Mouse (Mus musculus): Measurements from ENCODE around the gene Phyhd1. TPM values are rescaled to one million over a fixed set of nuclear protein-coding genes. Genes with fewer than 3 reads are reported as not detected.

The Phyhd1 gene
- total and polyA plus RNA-seq, 3 experiments: 0.19 to 1.6 TPM; not detected in 1

- H3K4me1 ChIP-seq (ENCODE audit: control insufficient read depth in 1 of 2, insufficient read depth in 2 of 2, low read length in 2 of 2): peaks cover 5 to 8% of the 10 kb centered on the region in 2 experiments
Measured at GRCm38 (mm10) chr2:30253809-30254208, 12.2 kb upstream of the Phyhd1 start.

GRCm38 (mm10) chr2:30255631-30256395 lies 10.2 kb upstream of the Phyhd1 start:
- Histone ChIP-seq H3K36me3 (ENCODE audit: control insufficient read depth in 1 of 2, insufficient read depth in 2 of 2, low read length in 2 of 2) (peaks cover 0 to 9% of the 10 kb centered on the region in 2 experiments; a peak in 3 of 4 replicates), H3K4me1 (ENCODE audit: control insufficient read depth in 1 of 2, insufficient read depth in 2 of 2, low read length in 2 of 2) (peaks cover 5 to 8% of the 10 kb centered on the region in 2 experiments), H3K4me3 (ENCODE audit: control insufficient read depth in 1 of 2, insufficient read depth in 1 of 2, low read depth in 2 of 2, low read length in 2 of 2) (no peak overlapping the region), H3K27me3 (ENCODE audit: control insufficient read depth in 1 of 2, insufficient read depth in 2 of 2, low read length in 2 of 2) (no peaks in the 10 kb centered on the region), H3K9me3 (replicated peaks; ENCODE audit: insufficient read depth, low read length) (no peaks in the 10 kb centered on the region), H3K79me2 (ENCODE audit: control insufficient read depth, insufficient read depth, low read length, poor library complexity) (no peaks in the 10 kb centered on the region), H3K27ac (ENCODE audit: control insufficient read depth, low read depth, low read length) (no peak overlapping the region), H3K9ac (ENCODE audit: control insufficient read depth, low read depth, low read length, poor library complexity, severe bottlenecking) (no peak overlapping the region)
- no peak for TF ChIP-seq JUND (IDR thresholded peaks at IDR 0.05; ENCODE audit: low read depth, low read length)
- TF ChIP-seq KAT2A (conservative IDR thresholded peaks at IDR 0.05; ENCODE audit: low read depth, low read length): no peak
- no peak for TF ChIP-seq EP300 (IDR thresholded peaks at IDR 0.05; ENCODE audit: low read depth in 1 of 2, low read length in 2 of 2)
- TF ChIP-seq MEF2A (IDR thresholded peaks at IDR 0.05; ENCODE audit: extremely low read depth, insufficient replicate concordance, low read depth, low read length, poor library complexity, severe bottlenecking): no peak
- no peak for TF ChIP-seq CHD1 (IDR thresholded peaks at IDR 0.05; ENCODE audit: low read depth, low read length)
- no peak for TF ChIP-seq BHLHE40 (IDR thresholded peaks at IDR 0.05; ENCODE audit: borderline replicate concordance, low read depth, low read length)
- TF ChIP-seq GATA1 (IDR thresholded peaks at IDR 0.05; ENCODE audit: low read depth, low read length): no peak
- no peak for TF ChIP-seq POLR2AphosphoS5 (IDR thresholded peaks at IDR 0.05; ENCODE audit: borderline replicate concordance, low read depth, low read length)
- no peak for TF ChIP-seq TAL1 (IDR thresholded peaks at IDR 0.05; ENCODE audit: low read length)
- TF ChIP-seq E2F4 (IDR thresholded peaks at IDR 0.05; ENCODE audit: borderline replicate concordance, low read depth, low read length): no peak
- TF ChIP-seq USF1 (IDR thresholded peaks at IDR 0.05; ENCODE audit: low read depth, low read length): no peak
- no peak for TF ChIP-seq ZMIZ1 (IDR thresholded peaks at IDR 0.05; ENCODE audit: low read depth, low read length)
- TF ChIP-seq UBTF (IDR thresholded peaks at IDR 0.05; ENCODE audit: borderline replicate concordance, insufficient read depth, low read depth, low read length): no peak
- TF ChIP-seq MXI1 (IDR thresholded peaks at IDR 0.05; ENCODE audit: low read depth, low read length): no peak
- TF ChIP-seq ZC3H11A (IDR thresholded peaks at IDR 0.05; ENCODE audit: low read depth, low read length): no peak
- TF ChIP-seq ELF1 (IDR thresholded peaks at IDR 0.05; ENCODE audit: low read depth, low read length): no peak
- TF ChIP-seq MAX (IDR thresholded peaks at IDR 0.05; ENCODE audit: low read length): no peak
- no peak for TF ChIP-seq TBP (IDR thresholded peaks at IDR 0.05; ENCODE audit: low read depth, low read length)
- TF ChIP-seq POLR2A (IDR thresholded peaks at IDR 0.05; ENCODE audit: control insufficient read depth in 1 of 2, insufficient read depth in 1 of 2, low read depth in 1 of 2, low read length in 2 of 2, poor library complexity in 1 of 2): no peak
- TF ChIP-seq MAFK (IDR thresholded peaks at IDR 0.05; ENCODE audit: borderline replicate concordance, low read depth, low read length): no peak
- DNase-seq (ENCODE audit: low read depth, low spot score): no peak

More at GRCm38 (mm10) chr2:30253809-30254208, 12.2 kb upstream of the Phyhd1 start:
- no peak for DNase-seq (ENCODE audit: low read depth, low spot score)
- peaks cover under 1 to 9% of the 10 kb centered on the region in 2 experiments; a peak in 3 of 4 replicates for H3K36me3 ChIP-seq (ENCODE audit: control insufficient read depth in 1 of 2, insufficient read depth in 2 of 2, low read length in 2 of 2)
- no peak overlapping the region for H3K4me3 ChIP-seq (ENCODE audit: control insufficient read depth in 1 of 2, insufficient read depth in 1 of 2, low read depth in 2 of 2, low read length in 2 of 2)
- H3K27me3 ChIP-seq (ENCODE audit: control insufficient read depth in 1 of 2, insufficient read depth in 2 of 2, low read length in 2 of 2): no peaks in the 10 kb centered on the region
- no peaks in the 10 kb centered on the region for H3K79me2 ChIP-seq (ENCODE audit: control insufficient read depth, insufficient read depth, low read length, poor library complexity)
- no peak overlapping the region for H3K27ac ChIP-seq (ENCODE audit: control insufficient read depth, low read depth, low read length)
- no peaks in the 10 kb centered on the region for H3K9me3 ChIP-seq (replicated peaks; ENCODE audit: insufficient read depth, low read length)
- TF ChIP-seq MAZ (IDR thresholded peaks at IDR 0.05; ENCODE audit: low read depth, low read length): no peak
- TF ChIP-seq TAL1 (IDR thresholded peaks at IDR 0.05; ENCODE audit: low read length): no peak
- TF ChIP-seq SIN3A (IDR thresholded peaks at IDR 0.05; ENCODE audit: low read length): no peak
- TF ChIP-seq CHD1 (IDR thresholded peaks at IDR 0.05; ENCODE audit: low read depth, low read length): no peak
- TF ChIP-seq ETS1 (IDR thresholded peaks at IDR 0.05; ENCODE audit: low read depth, low read length): no peak
- TF ChIP-seq CHD2 (IDR thresholded peaks at IDR 0.05; ENCODE audit: low read length): no peak
- TF ChIP-seq MYC (IDR thresholded peaks at IDR 0.05; ENCODE audit: low read depth, low read length): no peak
- no peak for TF ChIP-seq ZMIZ1 (IDR thresholded peaks at IDR 0.05; ENCODE audit: low read depth, low read length)
- TF ChIP-seq RCOR1 (IDR thresholded peaks at IDR 0.05; ENCODE audit: low read depth, low read length): no peak
- TF ChIP-seq MYB (IDR thresholded peaks at IDR 0.05; ENCODE audit: low read depth, low read length): no peak
- TF ChIP-seq POLR2AphosphoS5 (IDR thresholded peaks at IDR 0.05; ENCODE audit: borderline replicate concordance, low read depth, low read length): no peak
- no peak for TF ChIP-seq USF1 (IDR thresholded peaks at IDR 0.05; ENCODE audit: low read depth, low read length)
- no peak for TF ChIP-seq JUND (IDR thresholded peaks at IDR 0.05; ENCODE audit: low read depth, low read length)
- TF ChIP-seq TCF12 (IDR thresholded peaks at IDR 0.05; ENCODE audit: low read depth, low read length): no peak
- no peak for TF ChIP-seq UBTF (IDR thresholded peaks at IDR 0.05; ENCODE audit: borderline replicate concordance, insufficient read depth, low read depth, low read length)
- H3K9ac ChIP-seq (ENCODE audit: control insufficient read depth, low read depth, low read length, poor library complexity, severe bottlenecking): no peak overlapping the region

Data from MEL (cell line).